Mouse (Mus musculus) forebrain, embryonic 12.5 days (tissue): Measurements from ENCODE around the gene Hoxd4. TPM values are rescaled to one million over a fixed set of nuclear protein-coding genes. Genes with fewer than 3 reads are reported as not detected.
A peak's percentile ranks its signal among the peaks of the same experiment; 100 is the strongest.

Source experiments
- ATAC-seq: fragments of 200-750 bp; cut with Nextera tagmentation; 2 replicates; pipeline ENCODE4 v1.8.0; 2017; ENCODE audit warnings: moderate TSS enrichment; ENCODE audit not compliant: low FRiP score
- H3K27ac ChIP-seq: fragments of 300-500 bp; sonication (generic); 2 replicates; pipeline ENCODE4 v1.5.1; 2016; ENCODE audit warnings: mild to moderate bottlenecking
- H3K27me3 ChIP-seq: fragments of 300-500 bp; sonication (generic); 2 replicates; pipeline ENCODE4 v1.6.1; 2016; ENCODE audit warnings: mild to moderate bottlenecking
- H3K36me3 ChIP-seq: fragments of 300-500 bp; sonication (generic); replicated peaks from 2 replicates; pipeline ENCODE4 v1.6.1; 2016; ENCODE audit warnings: mild to moderate bottlenecking
- H3K4me1 ChIP-seq: fragments of 300-500 bp; sonication (generic); 2 replicates; pipeline ENCODE4 v1.6.1; 2016
- H3K4me2 ChIP-seq: fragments of 300-500 bp; sonication (generic); 2 replicates; pipeline ENCODE4 v1.6.1; 2016; ENCODE audit warnings: mild to moderate bottlenecking, moderate library complexity
- H3K4me3 ChIP-seq: fragments of 300-500 bp; sonication (generic); replicated peaks from 2 replicates; pipeline ENCODE4 v1.5.1; 2016; ENCODE audit warnings: mild to moderate bottlenecking
- H3K9ac ChIP-seq: fragments of 300-500 bp; sonication (generic); 2 replicates; pipeline ENCODE4 v1.6.1; 2016; ENCODE audit warnings: mild to moderate bottlenecking
- H3K9me3 ChIP-seq: fragments of 300-500 bp; sonication (generic); 2 replicates; pipeline ENCODE4 v1.6.1; 2016
- WGBS: fragments of 180-500 bp; shearing (Covaris S2); methylation state at CpG from one replicate; pipeline ENCODE4 v1.1.7; 2016; 5-methylcytosine and 5-hydroxymethylcytosine counted together
- polyA plus RNA-seq: library from polyadenylated mRNA; unstranded; fragments of >200 nt; fragmentation: Nextera tagmentation; extraction: Ambion mirVana; gene quantifications from 2 replicates; pipeline ENCODE4 v1.2.1, GENCODE M21; 2016

Hoxd4 gene
- polyA plus RNA-seq, 1 experiment from 2014 or later: not detected

DNA sequence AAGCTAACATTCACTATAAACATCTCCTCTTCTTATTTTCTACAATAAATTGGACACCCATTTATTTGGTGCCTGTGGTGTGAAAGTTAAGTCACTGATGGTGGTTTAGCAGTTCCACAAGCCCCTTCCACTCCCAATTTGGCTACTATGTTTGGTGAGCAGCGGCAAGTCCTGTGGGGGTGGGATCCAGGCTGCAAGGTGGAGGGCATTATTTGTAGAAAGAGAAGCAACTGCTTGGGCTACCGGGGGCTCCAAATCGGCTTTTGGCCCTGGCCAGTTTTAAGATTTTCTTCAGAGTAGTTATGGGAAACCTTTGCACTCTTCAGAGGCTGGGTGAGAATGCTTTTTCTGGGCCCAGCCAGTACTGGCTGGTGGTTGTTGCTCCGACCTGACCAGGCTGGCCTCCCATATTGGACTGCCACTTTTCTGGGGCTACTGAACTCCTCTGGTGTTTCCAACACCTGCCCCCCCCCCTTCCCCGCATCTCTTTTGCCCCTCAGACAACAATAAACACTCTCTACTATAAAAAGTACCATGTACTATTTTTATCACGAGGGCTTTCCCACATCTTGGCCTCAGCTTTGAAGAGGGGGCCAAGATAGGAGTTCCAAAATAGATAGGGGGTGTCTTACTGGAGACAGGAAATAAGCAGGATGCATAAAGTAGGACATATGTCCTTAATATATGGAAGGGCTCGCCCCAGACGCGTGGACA is 20.2 kb downstream of the Hoxd4 start:
- no peaks in the 10 kb centered on the region for H3K36me3 ChIP-seq
- H3K9me3 ChIP-seq: no peaks in the 10 kb centered on the region
- no peak overlapping the region for H3K27ac ChIP-seq
- H3K27me3 ChIP-seq: peaks cover 98% of the 10 kb centered on the region
- H3K4me1 ChIP-seq: peaks cover 20% of the 10 kb centered on the region
- no peak for ATAC-seq
- H3K9ac ChIP-seq: no peak overlapping the region
- no peak overlapping the region for H3K4me3 ChIP-seq
- H3K4me2 ChIP-seq: no peak overlapping the region
- WGBS: 1% methylated on average over 9 of the region's 9 CpGs

DNA sequence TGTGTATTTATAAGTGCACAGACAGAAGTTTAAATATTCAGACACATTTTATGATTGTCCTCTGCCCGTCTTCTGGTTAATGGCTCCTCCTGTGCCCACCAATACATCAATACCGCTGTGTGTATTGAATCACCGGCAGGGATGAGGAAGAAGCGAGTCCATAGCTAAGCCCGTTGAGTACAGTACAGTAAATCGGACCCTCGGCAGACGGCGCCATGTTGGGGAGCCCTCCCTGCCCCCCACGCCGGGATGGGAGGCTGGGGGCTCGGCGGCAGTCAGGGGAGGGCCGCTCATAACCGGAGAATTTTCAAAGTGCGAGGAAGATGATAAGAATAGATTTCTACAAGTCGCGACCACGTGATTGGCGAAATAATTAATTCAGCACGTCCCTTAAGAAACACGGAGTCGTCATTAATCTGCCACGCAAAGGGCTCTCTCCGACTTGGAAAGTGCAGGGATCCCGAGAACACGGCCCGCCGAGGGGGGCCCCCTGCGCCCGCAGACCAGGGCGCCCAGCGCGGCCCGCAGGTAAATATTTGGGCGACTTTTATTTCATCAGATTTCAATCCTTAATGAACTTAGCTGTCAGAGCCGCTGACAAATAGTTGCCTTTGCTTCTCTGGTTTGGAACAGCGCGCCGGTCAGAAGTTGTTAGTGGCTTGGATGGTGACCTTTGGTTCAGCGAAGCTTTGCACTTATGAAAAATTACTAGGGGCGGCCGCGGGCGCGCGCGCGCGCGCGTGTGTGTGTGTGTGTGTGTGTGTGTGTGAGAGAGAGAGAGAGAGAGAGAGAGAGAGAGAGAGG is 21.0 kb downstream of the Hoxd4 start:
- 1% methylated on average over 52 of the region's 52 CpGs for WGBS
- no peaks in the 10 kb centered on the region for H3K36me3 ChIP-seq
- H3K4me2 ChIP-seq: no peak overlapping the region
- 0 out of 2 replicates have a peak, but pooled peaks cover 14% of the 10 kb centered on the region for H3K4me1 ChIP-seq
- no peak overlapping the region for H3K27ac ChIP-seq
- H3K9me3 ChIP-seq: no peaks in the 10 kb centered on the region
- peaks cover 98% of the 10 kb centered on the region for H3K27me3 ChIP-seq
- H3K4me3 ChIP-seq: 0 out of 2 replicates have a peak overlapping the region, but pooled peaks have one; percentile 4
- no peak overlapping the region for H3K9ac ChIP-seq
- ATAC-seq: no peak

DNA sequence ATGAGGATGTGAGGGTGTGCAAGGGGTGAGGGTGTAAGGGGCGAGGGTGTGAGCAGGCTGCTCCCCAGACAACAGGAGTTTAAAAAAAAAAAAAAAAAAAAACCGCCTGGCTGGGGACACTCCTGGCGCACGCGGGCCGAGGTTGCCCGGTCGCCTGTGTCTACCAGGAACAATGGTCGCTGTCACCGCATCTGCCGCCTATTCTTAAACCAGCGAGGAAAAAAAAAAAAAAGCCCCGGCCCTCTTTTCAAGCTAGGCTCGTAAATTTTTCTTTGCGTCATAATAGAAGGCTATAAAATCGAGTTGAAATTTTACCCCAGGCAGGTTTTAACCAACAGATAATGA is 21.6 kb downstream of the Hoxd4 start:
- no peaks in the 10 kb centered on the region for H3K9me3 ChIP-seq
- no peak overlapping the region for H3K27ac ChIP-seq
- no peak overlapping the region for H3K4me3 ChIP-seq
- no peaks in the 10 kb centered on the region for H3K36me3 ChIP-seq
- H3K9ac ChIP-seq: no peak overlapping the region
- H3K4me1 ChIP-seq: 0 out of 2 replicates have a peak, but pooled peaks cover 14% of the 10 kb centered on the region
- WGBS: under 1% methylated on average over 16 of the region's 16 CpGs
- H3K27me3 ChIP-seq: peaks cover 98% of the 10 kb centered on the region
- H3K4me2 ChIP-seq: no peak overlapping the region
- ATAC-seq: no peak

DNA sequence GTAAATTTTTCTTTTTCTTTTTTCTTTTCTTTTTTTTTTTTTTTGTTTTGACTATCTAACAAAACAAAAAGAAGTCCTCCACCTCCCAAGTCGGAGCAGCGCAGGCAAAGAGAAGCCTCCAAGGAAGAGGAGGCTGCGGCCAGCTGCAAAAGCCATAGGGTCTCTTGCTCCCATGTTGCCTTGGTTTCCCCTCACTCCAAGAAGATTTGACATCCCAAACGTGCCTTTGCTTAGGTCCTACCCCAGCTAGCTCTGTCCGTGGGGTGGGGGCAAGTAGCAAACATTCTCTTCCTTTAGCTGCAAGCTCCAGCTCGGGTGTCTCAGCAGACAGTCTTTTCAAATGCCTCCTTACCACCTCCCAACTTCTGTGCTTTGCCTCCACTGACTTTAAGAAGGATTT is 22.0 kb downstream of the Hoxd4 start:
- 0 out of 2 replicates have a peak, but pooled peaks cover 14% of the 10 kb centered on the region for H3K4me1 ChIP-seq
- peaks cover 98% of the 10 kb centered on the region for H3K27me3 ChIP-seq
- no peak overlapping the region for H3K9ac ChIP-seq
- no peaks in the 10 kb centered on the region for H3K36me3 ChIP-seq
- H3K4me2 ChIP-seq: no peak overlapping the region
- WGBS: 2% methylated on average over 6 of the region's 6 CpGs
- ATAC-seq: no peak
- no peaks in the 10 kb centered on the region for H3K9me3 ChIP-seq
- H3K4me3 ChIP-seq: no peak overlapping the region
- H3K27ac ChIP-seq: no peak overlapping the region

DNA sequence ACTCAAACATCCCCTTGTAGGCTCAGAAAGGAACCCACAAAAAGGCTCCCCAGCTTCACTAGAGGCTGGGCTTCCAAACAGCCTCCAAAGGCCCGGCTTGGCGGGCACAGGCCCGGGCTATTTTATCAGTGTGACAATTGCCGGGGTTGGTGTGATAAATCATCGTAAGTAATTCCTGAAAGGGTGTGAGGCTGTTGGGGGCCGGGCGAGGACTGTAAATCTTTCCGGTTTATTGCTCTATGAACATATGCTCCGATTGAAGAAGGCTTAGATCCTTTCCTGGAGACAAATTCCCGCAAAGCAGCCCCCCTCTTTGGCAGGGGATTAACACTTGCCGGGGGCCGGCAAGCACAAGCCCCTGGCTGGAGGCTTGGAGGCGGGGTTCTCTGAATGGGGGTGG is 22.7 kb downstream of the Hoxd4 start:
- Histone ChIP-seq H3K27ac (no peak overlapping the region), H3K9me3 (no peaks in the 10 kb centered on the region), H3K27me3 (peaks cover 98% of the 10 kb centered on the region), H3K9ac (no peak overlapping the region), H3K4me3 (no peak overlapping the region), H3K4me1 (0 out of 2 replicates have a peak, but pooled peaks cover 14% of the 10 kb centered on the region), H3K36me3 (no peaks in the 10 kb centered on the region), H3K4me2 (no peak overlapping the region)
- WGBS: 1% methylated on average over 13 of the region's 13 CpGs
- ATAC-seq: no peak

DNA sequence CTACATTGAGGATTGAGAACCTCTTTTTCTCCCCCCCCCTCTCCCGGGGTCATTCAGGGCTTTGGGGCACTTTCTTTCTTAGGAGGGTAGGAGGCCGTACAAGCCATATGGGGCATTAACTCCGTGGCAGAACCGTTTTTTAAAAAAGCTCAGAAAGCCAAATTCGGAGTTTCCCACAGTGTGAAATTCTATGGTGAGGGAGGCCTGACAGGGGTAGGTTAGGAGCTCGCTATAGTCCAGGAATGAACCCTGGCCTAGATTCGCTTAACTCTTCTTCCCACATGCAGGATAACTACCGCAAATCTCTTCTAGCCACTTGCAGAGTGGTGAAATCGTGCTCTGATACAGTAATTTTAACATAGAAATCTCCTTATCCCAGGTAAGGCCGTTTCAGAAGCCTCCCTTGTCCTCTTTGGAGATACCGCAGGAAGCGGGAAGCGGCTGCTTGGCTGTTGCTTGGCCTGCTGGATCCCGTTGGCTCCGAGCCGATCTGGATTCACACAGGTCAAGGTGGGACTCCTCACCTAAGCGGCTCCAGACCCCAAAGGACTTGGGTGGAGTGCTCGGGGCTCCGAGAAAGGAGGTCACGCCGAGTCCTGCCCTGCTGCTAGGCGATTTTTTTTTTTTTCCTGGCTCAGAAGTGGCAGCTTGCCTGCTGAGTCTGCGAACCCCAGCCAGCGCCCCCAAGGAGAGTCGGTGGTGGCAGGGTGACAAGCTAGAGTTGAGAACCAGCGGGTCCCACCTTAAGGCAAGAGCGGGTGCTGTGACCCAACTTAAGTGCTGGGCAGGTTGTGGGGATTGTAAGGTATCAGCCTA is 23.5 kb downstream of the Hoxd4 start:
- H3K36me3 ChIP-seq: no peaks in the 10 kb centered on the region
- ATAC-seq: no peak
- no peak overlapping the region for H3K4me3 ChIP-seq
- H3K9ac ChIP-seq: no peak overlapping the region
- 2% methylated on average over 27 of the region's 27 CpGs for WGBS
- peaks cover 100% of the 10 kb centered on the region for H3K27me3 ChIP-seq
- 0 out of 2 replicates have a peak, but pooled peaks cover 14% of the 10 kb centered on the region for H3K4me1 ChIP-seq
- H3K4me2 ChIP-seq: no peak overlapping the region
- no peak overlapping the region for H3K27ac ChIP-seq
- no peaks in the 10 kb centered on the region for H3K9me3 ChIP-seq

DNA sequence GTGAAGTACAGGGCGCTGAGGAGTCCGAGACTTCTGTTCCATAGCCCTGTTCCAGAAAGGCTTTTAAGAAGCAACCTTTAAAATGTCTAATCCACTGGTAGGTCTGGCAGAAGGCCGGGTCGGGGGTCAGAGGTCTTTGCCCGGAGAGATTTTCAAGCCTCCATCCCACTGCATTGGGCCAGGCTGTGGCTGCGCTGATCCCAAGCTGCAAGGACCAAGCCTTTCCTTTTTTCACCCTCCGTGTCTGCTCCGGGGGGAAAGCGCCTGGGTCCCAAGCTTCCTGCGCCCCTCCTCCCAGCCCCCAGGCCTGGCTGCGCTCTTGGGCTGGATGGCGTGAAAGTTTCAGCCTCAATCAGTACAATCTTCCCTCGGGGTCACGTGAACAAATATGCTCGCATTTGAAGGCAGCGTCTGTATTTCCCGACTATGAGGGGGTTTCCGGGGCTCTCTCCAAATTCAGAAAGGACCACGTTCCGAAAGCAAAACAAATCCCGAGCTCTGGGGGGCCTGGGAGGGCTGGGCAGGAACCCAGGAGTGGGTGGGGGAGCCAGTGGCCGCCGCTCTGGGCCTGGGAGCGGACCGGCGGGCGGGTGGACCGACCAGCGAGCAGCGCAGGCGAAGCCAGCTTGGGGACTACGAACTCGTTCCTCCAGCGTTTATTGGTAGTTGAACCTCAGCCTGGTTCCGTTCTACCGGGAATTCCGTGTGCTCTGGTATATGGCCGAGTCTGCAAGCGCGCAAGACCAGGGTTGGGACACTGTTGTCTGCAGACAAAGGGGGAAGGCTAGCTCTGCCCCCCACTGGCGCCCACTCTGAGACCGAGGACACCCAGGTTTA is 24.3 kb downstream of the Hoxd4 start:
- no peak for ATAC-seq
- Histone ChIP-seq H3K36me3 (no peaks in the 10 kb centered on the region), H3K27ac (no peak overlapping the region), H3K4me2 (peak overlapping the region; percentile 33), H3K9me3 (no peaks in the 10 kb centered on the region), H3K4me3 (no peak overlapping the region), H3K9ac (no peak overlapping the region), H3K27me3 (peaks cover 100% of the 10 kb centered on the region), H3K4me1 (0 out of 2 replicates have a peak, but pooled peaks cover 14% of the 10 kb centered on the region)
- WGBS: under 1% methylated on average over 42 of the region's 42 CpGs

DNA sequence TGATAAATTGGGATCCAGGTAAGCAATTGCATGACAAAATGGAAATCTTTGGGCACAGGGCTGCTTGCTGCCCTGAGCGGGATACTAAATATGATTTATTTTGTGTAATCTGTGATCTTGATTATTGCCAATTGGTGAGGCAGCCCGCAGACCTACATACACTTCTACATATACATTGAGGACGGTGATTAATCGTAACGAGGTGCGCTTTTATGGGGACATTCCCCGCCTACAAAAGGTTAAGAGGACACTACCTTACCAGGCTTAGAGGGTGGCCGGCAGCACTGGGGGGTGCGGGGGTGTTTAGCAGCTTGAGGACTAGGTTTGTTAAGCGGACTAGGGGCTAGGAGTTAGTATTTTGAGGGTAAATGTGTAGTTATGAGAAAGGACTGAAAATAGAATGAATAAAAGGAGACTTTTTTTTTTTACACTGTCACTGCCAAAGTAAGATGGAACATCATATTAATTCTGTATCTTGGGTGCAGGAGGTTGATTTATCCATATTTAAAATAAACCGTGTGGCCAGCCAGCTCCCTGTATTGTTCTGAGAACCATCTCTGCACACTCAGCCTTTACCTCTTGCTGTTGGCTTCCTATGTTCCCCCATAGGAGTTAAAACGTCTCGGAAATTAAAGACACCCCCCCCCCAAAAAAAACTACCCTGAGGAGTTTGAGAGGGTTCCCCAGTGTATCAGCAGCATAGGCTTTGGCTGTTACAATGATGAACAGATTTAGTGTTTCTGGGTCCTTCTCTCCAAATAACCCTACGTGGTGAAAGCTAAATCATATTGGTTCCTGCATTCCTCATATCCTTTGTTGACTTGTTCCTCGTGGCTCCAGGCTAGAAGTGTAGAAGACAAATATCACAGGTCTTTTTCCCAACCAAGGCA is 25.2 kb downstream of the Hoxd4 start:
- H3K4me3 ChIP-seq: no peak overlapping the region
- H3K36me3 ChIP-seq: no peaks in the 10 kb centered on the region
- 0 out of 2 replicates have a peak, but pooled peaks cover 14% of the 10 kb centered on the region for H3K4me1 ChIP-seq
- no peak overlapping the region for H3K4me2 ChIP-seq
- peaks cover 100% of the 10 kb centered on the region for H3K27me3 ChIP-seq
- H3K9ac ChIP-seq: no peak overlapping the region
- no peaks in the 10 kb centered on the region for H3K9me3 ChIP-seq
- H3K27ac ChIP-seq: no peak overlapping the region
- no peak for ATAC-seq
- WGBS: 2% methylated on average over 15 of the region's 15 CpGs

DNA sequence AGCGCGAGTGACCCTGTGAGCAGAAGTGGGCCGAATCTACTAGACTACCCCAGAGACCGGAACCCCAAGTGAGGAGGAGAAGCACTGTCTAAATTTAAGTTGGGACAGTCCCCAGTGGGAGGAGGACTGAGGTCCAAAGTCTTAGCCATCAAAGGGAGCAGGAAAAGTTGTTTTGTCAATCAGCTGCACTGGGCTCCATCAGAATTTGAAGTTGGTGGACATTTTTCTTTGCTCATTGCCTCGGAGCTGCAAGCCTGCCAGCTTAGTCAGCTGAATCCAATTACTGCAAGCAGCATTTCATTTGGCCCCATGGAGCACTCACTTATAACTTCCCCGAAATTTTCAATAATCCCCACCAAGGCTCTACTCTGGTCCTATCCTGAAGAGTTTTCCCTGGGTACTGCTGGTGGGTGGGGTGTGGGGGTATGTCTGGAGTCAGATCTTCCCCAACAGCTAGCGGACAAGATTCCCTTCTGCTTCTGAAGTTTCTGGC is 25.9 kb downstream of the Hoxd4 start:
- Histone ChIP-seq H3K4me1 (0 out of 2 replicates have a peak, but pooled peaks cover 12% of the 10 kb centered on the region), H3K4me2 (no peak overlapping the region), H3K27me3 (peaks cover 99% of the 10 kb centered on the region), H3K36me3 (no peaks in the 10 kb centered on the region), H3K27ac (no peak overlapping the region), H3K9ac (no peak overlapping the region), H3K9me3 (no peaks in the 10 kb centered on the region), H3K4me3 (no peak overlapping the region)
- no peak for ATAC-seq
- WGBS: 1% methylated on average over 7 of the region's 7 CpGs

DNA sequence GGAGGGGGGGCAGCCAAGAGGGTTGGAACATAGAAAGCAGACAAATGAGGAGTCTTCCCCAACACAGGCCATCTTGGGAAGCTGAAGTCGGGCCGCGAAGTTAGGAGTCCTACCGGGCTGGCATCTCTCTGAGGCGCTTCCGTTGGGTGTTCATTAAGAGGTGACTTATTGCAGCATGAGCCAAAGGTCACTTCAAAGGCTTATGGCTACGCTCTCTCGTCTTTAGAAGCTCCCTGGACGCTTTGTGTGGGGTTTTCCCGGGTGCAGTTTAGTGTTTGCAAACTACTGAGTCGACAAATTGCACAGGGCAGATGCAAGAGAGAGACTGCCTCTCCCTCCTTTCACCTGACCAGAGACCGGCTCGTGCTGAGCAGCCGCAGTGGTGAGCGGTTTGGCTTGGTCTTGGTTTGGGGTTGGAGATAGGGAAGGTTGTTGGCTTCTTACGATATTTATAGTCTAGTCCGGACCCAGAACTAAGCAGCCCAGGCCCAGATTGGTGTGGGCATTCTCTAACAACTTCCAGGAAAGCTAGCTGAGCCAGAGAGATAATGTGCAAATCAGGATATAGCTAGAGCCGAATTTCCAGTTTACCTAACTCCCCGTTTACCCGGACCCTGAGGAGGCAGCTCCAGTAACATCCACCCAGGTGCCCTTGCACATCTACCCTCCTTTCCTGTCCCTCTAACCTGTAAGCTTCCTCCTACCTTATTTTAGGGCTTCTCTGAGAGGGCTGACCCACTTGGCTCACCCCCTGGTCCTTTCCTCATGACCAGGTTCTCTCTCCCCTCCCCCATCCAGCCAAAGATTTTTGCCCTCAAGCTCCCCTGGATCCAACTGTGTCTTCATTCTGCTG is 27.1 kb downstream of the Hoxd4 start:
- no peaks in the 10 kb centered on the region for H3K9me3 ChIP-seq
- peaks cover 97% of the 10 kb centered on the region for H3K27me3 ChIP-seq
- ATAC-seq: no peak
- H3K27ac ChIP-seq: no peak overlapping the region
- WGBS: under 1% methylated on average over 20 of the region's 20 CpGs
- H3K4me2 ChIP-seq: no peak overlapping the region
- 0 out of 2 replicates have a peak, but pooled peaks cover 7% of the 10 kb centered on the region for H3K4me1 ChIP-seq
- no peaks in the 10 kb centered on the region for H3K36me3 ChIP-seq
- no peak overlapping the region for H3K9ac ChIP-seq
- H3K4me3 ChIP-seq: no peak overlapping the region
